Mouse (Mus musculus) spleen, adult 2 months (tissue): ENCODE measurements around the gene Lrr1. TPM values are rescaled to one million over a fixed set of nuclear protein-coding genes. Genes with fewer than 3 reads are reported as not detected.

Experiments used
- DNase-seq, 2 experiments: peaks; one replicate each; pipeline versions ENCODE4 v3.0.0 to v3.0.0-alpha.2; 2012 to 2021; ENCODE audit warnings: low spot score in 2 of 2, low read depth in 1 of 2
- H3K27ac ChIP-seq: fragments of 200-500 bp; 2 replicates; pipeline ENCODE4 v1.5.1; 2012; ENCODE audit warnings: low read length, inconsistent platforms; ENCODE audit not compliant: insufficient read depth
- H3K27me3 ChIP-seq: fragments of 200-500 bp; 2 replicates; pipeline ENCODE4 v1.6.1; 2012; ENCODE audit warnings: mild to moderate bottlenecking, moderate library complexity, low read length, inconsistent platforms; ENCODE audit not compliant: control insufficient read depth, insufficient read depth
- H3K36me3 ChIP-seq: fragments of 200-500 bp; 2 replicates; pipeline ENCODE4 v1.6.1; 2012; ENCODE audit warnings: mild to moderate bottlenecking, low read length, inconsistent platforms; ENCODE audit not compliant: control insufficient read depth, insufficient read depth
- H3K4me1 ChIP-seq: fragments of 200-500 bp; 2 replicates; pipeline ENCODE4 v1.6.1; 2011; ENCODE audit warnings: inconsistent platforms; ENCODE audit not compliant: control insufficient read depth, insufficient read depth, insufficient read length
- H3K4me3 ChIP-seq: fragments of 200-500 bp; 2 replicates; pipeline ENCODE4 v1.5.1; 2011; ENCODE audit warnings: mild to moderate bottlenecking, inconsistent platforms; ENCODE audit not compliant: insufficient read depth, insufficient read length; ENCODE audit errors: extremely low read depth
- CTCF ChIP-seq: fragments of 200-500 bp; IDR thresholded peaks from 2 replicates; pipeline ENCODE4 v1.5.1; 2011; ENCODE audit warnings: mild to moderate bottlenecking, inconsistent platforms; ENCODE audit not compliant: insufficient read depth, insufficient read length, insufficient replicate concordance; ENCODE audit errors: extremely low read depth
- POLR2A ChIP-seq: fragments of 200-500 bp; IDR thresholded peaks from 2 replicates; pipeline ENCODE4 v1.6.1; 2011; ENCODE audit warnings: low read depth, low read length, inconsistent platforms
- WGBS: fragments of 180-500 bp; shearing (Covaris S2); methylation state at CpG from one replicate; pipeline ENCODE4 v1.1.7; 2018; 5-methylcytosine and 5-hydroxymethylcytosine counted together
- polyA plus RNA-seq: library from polyadenylated mRNA; depleted of rRNA; stranded (reverse); fragments of >200 nt; gene quantifications from 2 replicates; pipeline ENCODE4 v1.2.3, GENCODE M21; 2012; rRNA removed

The Lrr1 gene
- polyA plus RNA-seq: 0.82 and 1.9 TPM in 2 replicates

GRCm38 (mm10) chr12:69168461-69169106 is at the start of gene Lrr1:
Gene Lrr1 (plus strand): TSS chr12:69168814.
- TF ChIP-seq POLR2A (no peak), CTCF (no peak)
- H3K4me3 ChIP-seq: peak within 1 kb of the TSS; percentile 57
- under 1% methylated on average over 40 of the region's 40 CpGs for WGBS
- peak within 1 kb of the TSS; percentile 64 for H3K27ac ChIP-seq
- H3K27me3 ChIP-seq: no peaks in the 10 kb centered on the region
- no peaks in the 10 kb centered on the region for H3K36me3 ChIP-seq
- DNase-seq: peak; percentile 71 to 82
- no peaks in the 10 kb centered on the region for H3K4me1 ChIP-seq

DNA sequence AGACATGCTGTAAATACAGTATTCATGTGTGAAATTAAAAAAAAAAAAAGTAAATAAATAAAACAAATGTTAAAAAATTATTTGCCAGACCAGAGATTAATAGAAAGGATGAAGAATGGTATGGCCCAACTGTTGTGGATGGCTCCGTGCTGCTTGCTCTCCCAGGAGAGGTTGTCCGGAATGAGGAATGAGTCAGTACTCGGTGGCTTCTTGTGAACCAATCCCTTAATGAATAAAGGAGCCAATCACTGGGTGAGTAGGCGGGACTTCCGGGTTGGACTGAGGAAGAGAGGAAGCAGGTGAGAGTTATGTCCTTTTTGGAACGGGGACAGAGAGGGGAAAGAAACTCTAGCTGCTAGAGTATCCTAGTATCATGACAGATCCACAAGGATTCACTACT is 48.7 kb upstream of the Lrr1 start:
- Histone ChIP-seq H3K36me3 (no peaks in the 10 kb centered on the region), H3K4me3 (no peak overlapping the region), H3K27me3 (no peaks in the 10 kb centered on the region), H3K4me1 (no peaks in the 10 kb centered on the region), H3K27ac (no peak overlapping the region)
- no peak for DNase-seq
- WGBS: 80% methylated on average over 6 of the region's 6 CpGs
- TF ChIP-seq POLR2A: no peak
- TF ChIP-seq CTCF: no peak

DNA sequence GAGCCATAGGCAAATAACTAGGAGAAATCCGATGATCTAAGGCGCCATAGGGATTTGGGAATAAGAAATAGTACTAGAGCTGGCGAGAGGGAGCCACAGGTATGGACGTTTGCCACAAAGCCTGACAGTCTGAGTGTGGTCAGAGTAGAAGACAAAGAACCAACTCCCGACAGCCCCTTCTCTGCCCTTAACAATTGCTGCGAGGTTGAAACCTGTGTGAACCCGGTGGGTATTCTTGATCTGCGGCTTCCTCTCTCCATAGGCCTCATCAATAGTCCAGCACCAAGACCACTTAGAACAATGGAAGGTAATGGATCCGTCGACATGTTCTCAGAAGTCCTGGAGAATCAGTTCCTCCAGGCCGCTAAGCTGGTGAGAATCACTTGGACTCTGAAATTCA is 45.8 kb upstream of the Lrr1 start:
- Histone ChIP-seq H3K4me3 (no peak overlapping the region), H3K27me3 (no peaks in the 10 kb centered on the region), H3K36me3 (no peaks in the 10 kb centered on the region), H3K4me1 (no peaks in the 10 kb centered on the region), H3K27ac (no peak overlapping the region)
- DNase-seq: no peak
- WGBS: 88% methylated on average over 11 of the region's 11 CpGs
- TF ChIP-seq POLR2A: no peak
- no peak for TF ChIP-seq CTCF

DNA sequence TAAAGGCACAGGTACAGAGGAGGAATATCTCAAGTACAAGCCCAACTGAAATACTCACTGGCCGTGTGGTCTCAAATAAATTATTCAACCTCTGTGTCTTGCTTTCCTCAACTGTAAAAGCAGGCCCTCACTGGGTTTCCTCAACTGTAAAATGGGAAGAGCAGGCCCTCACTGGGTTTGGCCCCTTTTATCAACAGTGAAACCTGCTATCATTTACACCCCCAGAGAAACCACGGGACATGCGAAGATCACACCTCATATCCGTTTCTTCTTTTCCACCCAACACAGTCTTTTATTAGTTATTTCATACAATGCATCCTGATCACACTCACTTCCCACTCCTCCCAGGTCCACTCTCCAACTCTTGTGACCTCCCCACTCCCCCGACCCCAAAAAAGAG is 43.5 kb upstream of the Lrr1 start:
- DNase-seq: no peak
- Histone ChIP-seq H3K4me1 (no peaks in the 10 kb centered on the region), H3K27ac (no peak overlapping the region), H3K27me3 (no peaks in the 10 kb centered on the region), H3K36me3 (no peaks in the 10 kb centered on the region), H3K4me3 (no peak overlapping the region)
- no peak for TF ChIP-seq POLR2A
- TF ChIP-seq CTCF: no peak
- 78% methylated on average over 5 of the region's 5 CpGs for WGBS

DNA sequence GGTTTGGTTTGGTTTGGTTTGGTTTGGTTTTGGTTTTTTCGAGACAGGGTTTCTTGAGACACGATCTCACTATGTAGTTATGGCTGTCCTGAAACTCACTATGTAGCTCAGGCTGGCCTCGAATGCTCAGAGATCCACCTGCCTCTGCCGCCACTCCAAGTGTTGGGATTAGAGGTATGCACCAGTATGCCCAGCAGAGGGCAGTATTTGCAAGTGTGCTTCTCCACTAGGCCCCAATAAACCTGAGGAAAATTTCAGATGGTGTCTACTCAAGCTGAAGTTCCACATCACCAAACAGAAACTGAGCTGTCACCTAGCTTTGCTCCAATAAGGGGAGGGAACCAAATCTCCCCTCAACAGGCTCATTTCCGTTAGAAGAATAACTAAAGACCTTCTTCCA is 41.4 kb upstream of the Lrr1 start:
- TF ChIP-seq POLR2A: no peak
- peak; percentile 51; the same call in 1 of the 2 replicates for TF ChIP-seq CTCF
- Histone ChIP-seq H3K36me3 (no peaks in the 10 kb centered on the region), H3K4me3 (no peak overlapping the region), H3K4me1 (no peaks in the 10 kb centered on the region), H3K27me3 (no peaks in the 10 kb centered on the region), H3K27ac (no peak overlapping the region)
- 82% methylated on average over 5 of the region's 5 CpGs for WGBS
- peak in 1 of 2 experiments; percentile 28 for DNase-seq

DNA sequence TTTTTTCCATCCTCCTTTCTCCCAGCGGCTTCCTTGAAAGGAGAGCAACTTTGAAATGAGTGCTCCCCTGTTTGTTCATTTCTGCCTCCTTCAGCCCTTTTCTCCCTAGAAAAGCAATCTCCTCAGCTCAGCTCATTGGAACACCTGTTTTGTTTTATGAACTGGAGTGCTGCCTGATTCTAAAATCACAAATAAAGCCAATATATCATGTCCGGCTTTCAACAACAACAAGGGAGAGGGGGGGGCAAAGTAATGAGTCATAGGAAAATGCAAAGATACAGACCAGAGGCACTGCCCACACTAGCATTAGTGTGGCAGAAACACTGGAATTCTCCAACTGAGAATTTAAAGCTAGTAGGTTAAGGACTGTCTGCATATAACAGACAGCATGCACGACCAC is 41.0 kb upstream of the Lrr1 start:
- 93% methylated on average over 3 of the region's 3 CpGs for WGBS
- Histone ChIP-seq H3K4me1 (no peaks in the 10 kb centered on the region), H3K36me3 (no peaks in the 10 kb centered on the region), H3K27ac (no peak overlapping the region), H3K4me3 (no peak overlapping the region), H3K27me3 (no peaks in the 10 kb centered on the region)
- DNase-seq: no peak
- TF ChIP-seq CTCF (no peak), POLR2A (no peak)

- Histone ChIP-seq H3K27ac (no peak overlapping the region), H3K27me3 (no peaks in the 10 kb centered on the region), H3K36me3 (no peaks in the 10 kb centered on the region), H3K4me3 (0 out of 2 replicates have a peak overlapping the region, but pooled peaks have one; percentile 7), H3K4me1 (no peaks in the 10 kb centered on the region)
- DNase-seq: no peak
- TF ChIP-seq CTCF: no peak
- no peak for TF ChIP-seq POLR2A
- WGBS: 67% methylated on average over 18 of the region's 18 CpGs
These were observed 38.8 kb upstream of the Lrr1 start for GRCm38 (mm10) chr12:69129634-69130310.
